Mouse (Mus musculus) kidney, adult 2 months (tissue): ENCODE measurements around the gene 1500009C09Rik. TPM values are rescaled to one million over a fixed set of nuclear protein-coding genes. Genes with fewer than 3 reads are reported as not detected.
A peak's percentile ranks its signal among the peaks of the same experiment; 100 is the strongest.

ENCODE experiments used
- DNase-seq: peaks from one replicate; pipeline ENCODE4 v3.0.0; 2021
- H3K27ac ChIP-seq: fragments of 200-500 bp; 2 replicates; pipeline ENCODE4 v1.5.1; 2012; ENCODE audit warnings: low read depth, low read length, control low read depth, inconsistent platforms; ENCODE audit not compliant: insufficient read depth
- H3K27me3 ChIP-seq: fragments of 200-500 bp; replicated peaks from 2 replicates; pipeline ENCODE4 v1.6.1; 2012; ENCODE audit warnings: mild to moderate bottlenecking, moderate library complexity, low read length, inconsistent platforms; ENCODE audit not compliant: control insufficient read depth, insufficient read depth
- H3K36me3 ChIP-seq: fragments of 200-500 bp; 2 replicates; pipeline ENCODE4 v1.6.1; 2012; ENCODE audit warnings: mild to moderate bottlenecking, moderate library complexity, low read length, inconsistent platforms; ENCODE audit not compliant: control insufficient read depth, insufficient read depth
- H3K4me1 ChIP-seq: fragments of 200-500 bp; 2 replicates; pipeline ENCODE4 v1.6.1; 2011; ENCODE audit warnings: low read length; ENCODE audit not compliant: control insufficient read depth, insufficient read depth
- H3K4me3 ChIP-seq: fragments of 200-500 bp; 2 replicates; pipeline ENCODE4 v1.5.1; 2011; ENCODE audit warnings: mild to moderate bottlenecking, low read depth, low read length, control low read depth; ENCODE audit not compliant: insufficient read depth
- CTCF ChIP-seq: fragments of 200-500 bp; conservative IDR thresholded peaks from 2 replicates; pipeline ENCODE4 v1.5.1; 2011; ENCODE audit warnings: low read depth, mild to moderate bottlenecking, control low read depth, low read length, moderate library complexity, mixed read lengths; ENCODE audit not compliant: insufficient read depth, insufficient read length
- POLR2A ChIP-seq: fragments of 200-500 bp; IDR thresholded peaks from one replicate; pipeline ENCODE4 v1.6.1; 2011; ENCODE audit warnings: low read depth, low read length, control low read depth
- WGBS: fragments of 180-500 bp; shearing (Covaris S2); methylation state at CpG from one replicate; pipeline ENCODE4 v1.1.7; 2018; 5-methylcytosine and 5-hydroxymethylcytosine counted together
- polyA plus RNA-seq: library from polyadenylated mRNA; depleted of rRNA; stranded (reverse); fragments of >200 nt; gene quantifications from 2 replicates; pipeline ENCODE4 v1.2.3, GENCODE M21; 2012

The 1500009C09Rik gene
- polyA plus RNA-seq, 1 experiment, result 0.20 TPM

DNA sequence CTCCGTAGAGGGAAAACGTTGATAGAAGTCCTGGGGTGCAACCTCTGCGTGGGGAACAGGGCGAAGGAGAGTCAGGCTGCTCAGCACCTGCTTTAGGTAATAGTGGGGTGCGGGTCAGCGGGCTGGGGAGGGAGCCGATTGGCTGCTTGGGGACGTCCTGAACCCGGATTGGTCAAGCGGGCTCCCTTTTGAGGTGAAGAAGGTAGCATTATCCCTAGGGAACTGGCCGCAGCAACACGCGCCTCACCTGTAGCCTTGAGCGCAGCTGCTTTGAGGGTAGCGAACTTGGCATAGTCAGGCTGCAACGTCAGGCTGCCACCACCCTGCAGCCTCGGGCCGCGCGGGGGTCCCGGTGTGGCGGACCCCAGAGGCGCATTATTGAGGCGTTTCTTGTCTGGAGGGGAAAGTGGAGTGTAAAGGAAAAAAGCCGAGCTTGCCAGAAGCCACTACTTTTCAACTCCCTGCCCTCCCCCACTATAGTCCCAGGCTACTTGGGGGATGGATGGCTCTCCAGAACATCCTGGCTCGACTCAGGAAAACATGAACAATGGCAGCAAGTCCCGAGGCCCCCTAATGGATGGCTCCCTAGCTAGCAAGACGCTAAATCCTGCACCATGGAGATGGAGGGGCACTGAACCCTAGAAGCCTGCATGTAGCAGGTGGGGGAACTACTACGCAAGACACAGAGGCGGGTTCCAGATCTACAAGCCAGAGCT lies 44.5 kb upstream of the 1500009C09Rik start:
- TF ChIP-seq CTCF (no peak), POLR2A (no peak)
- Histone ChIP-seq H3K27ac (no peak overlapping the region), H3K36me3 (no peaks in the 10 kb centered on the region; the same call in 1 of the 2 replicates), H3K27me3 (peaks cover 2% of the 10 kb centered on the region), H3K4me3 (no peak overlapping the region), H3K4me1 (no peaks in the 10 kb centered on the region)
- DNase-seq, result no peak
- 45% methylated on average over 30 of the region's 30 CpGs for WGBS

DNA sequence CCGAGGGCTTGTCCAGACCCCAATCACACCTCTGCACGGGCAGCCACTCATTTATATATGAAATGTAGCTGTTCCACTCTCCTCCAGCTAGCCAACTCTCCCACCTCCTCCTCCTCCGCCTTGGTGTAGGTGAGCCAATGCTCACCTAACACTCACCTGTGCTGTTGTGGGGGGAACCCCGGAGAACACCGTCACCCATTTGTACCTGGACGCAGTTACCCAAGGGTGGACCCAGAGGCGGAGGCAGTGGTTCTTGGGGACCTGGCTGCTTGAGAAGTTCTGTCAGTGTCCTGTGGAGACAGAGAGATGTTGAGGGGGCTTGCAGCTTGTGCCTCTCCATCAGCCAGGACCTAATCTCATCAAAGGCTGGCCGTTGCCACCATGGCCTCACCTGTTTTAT lies 43.9 kb upstream of the 1500009C09Rik start:
- no peak for TF ChIP-seq POLR2A
- no peak for TF ChIP-seq CTCF
- no peak overlapping the region for H3K27ac ChIP-seq
- WGBS, result 88% methylated on average over 8 of the region's 8 CpGs
- no peak overlapping the region for H3K4me3 ChIP-seq
- no peaks in the 10 kb centered on the region for H3K4me1 ChIP-seq
- peaks cover 3% of the 10 kb centered on the region for H3K27me3 ChIP-seq
- H3K36me3 ChIP-seq, result no peaks in the 10 kb centered on the region; the same call in 1 of the 2 replicates
- DNase-seq, result no peak

DNA sequence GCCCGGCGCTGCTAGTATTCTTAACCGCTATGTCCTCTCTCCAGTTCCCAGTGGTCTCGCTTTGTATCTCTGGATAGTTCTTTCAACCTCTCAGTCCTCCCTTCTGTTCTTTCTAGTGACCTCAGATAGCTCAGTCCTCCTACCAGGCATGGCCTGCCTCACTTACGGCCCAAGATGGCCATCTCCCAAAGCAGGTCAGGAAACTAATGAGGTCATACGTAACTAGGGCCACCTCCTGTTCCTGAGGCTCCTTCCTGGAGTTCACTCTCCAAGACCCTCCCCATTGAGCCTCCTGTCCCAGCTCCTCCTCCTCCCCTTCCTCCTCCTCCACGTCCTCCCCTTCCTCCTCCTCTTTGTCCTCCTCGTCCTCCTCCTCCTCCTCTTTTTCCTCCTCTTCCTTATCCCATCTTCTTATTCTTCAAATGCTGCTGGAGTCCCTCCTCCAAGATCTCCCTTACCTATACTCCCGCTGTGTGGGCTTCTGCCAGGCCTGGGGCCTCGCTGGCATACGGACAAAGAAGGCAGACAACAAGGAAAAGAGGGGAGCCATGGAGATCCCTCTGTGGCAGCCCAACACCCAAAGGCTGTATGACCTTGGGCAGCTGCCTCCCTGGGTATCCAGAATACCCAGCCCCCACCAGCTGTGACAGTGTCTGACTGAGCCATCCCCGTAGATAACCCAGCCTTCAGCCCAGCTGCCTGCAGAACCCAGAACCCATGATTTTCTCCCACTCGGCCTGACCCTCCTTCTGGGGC lies 42.7 kb upstream of the 1500009C09Rik start:
- TF ChIP-seq POLR2A (no peak), CTCF (no peak)
- H3K4me1 ChIP-seq, result no peaks in the 10 kb centered on the region
- H3K27ac ChIP-seq, result no peak overlapping the region
- 86% methylated on average over 13 of the region's 13 CpGs for WGBS
- DNase-seq, result no peak
- no peak overlapping the region for H3K4me3 ChIP-seq
- no peaks in the 10 kb centered on the region for H3K36me3 ChIP-seq
- peaks cover 3% of the 10 kb centered on the region for H3K27me3 ChIP-seq

DNA sequence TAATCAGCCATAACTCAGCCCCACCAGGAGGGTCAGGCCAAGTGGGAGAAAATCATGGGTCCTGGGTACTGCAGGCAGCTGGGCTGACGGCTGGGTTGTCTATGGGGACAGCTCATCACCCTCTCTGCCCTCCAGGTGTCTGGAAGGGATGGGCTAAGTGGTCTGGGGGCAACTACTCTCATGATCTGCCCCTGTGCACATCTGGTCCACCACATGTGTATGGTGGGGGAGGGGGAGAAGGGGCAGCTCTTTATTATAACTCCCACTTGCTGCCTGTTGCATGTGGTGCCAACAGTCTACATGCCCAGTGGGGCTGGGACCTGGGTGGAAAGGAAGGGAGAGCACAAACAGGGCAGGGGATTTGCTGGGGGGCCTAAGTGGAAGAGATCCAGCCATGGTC lies 41.4 kb upstream of the 1500009C09Rik start:
- no peaks in the 10 kb centered on the region for H3K36me3 ChIP-seq
- H3K27ac ChIP-seq, result no peak overlapping the region
- no peak overlapping the region for H3K4me3 ChIP-seq
- no peak for TF ChIP-seq POLR2A
- TF ChIP-seq CTCF, result no peak
- peaks cover 3% of the 10 kb centered on the region for H3K27me3 ChIP-seq
- H3K4me1 ChIP-seq, result no peaks in the 10 kb centered on the region
- 73% methylated on average over 1 of the region's 1 CpGs for WGBS
- no peak for DNase-seq

DNA sequence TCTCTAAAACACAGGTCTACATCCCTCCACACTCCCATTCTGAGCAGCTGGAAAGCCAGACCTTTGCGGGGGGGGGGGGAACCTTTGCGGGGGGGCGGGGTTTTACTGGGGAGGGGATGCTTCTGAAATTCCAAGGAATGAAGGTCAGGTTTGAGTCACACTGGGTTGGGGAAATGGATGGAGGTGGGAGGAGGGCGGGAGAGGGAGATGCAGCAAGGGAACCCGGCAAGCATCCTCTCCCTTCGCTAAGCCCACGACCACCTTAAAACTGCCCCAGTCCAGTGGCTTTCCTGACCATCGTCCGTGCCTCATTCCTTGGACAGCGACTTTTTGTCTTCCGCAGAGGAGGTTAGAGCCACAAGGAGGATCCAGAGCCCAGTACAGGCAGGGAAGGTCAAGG lies 40.9 kb upstream of the 1500009C09Rik start:
- no peak for DNase-seq
- H3K4me3 ChIP-seq, result no peak overlapping the region
- TF ChIP-seq POLR2A (no peak), CTCF (no peak)
- H3K4me1 ChIP-seq, result no peaks in the 10 kb centered on the region
- no peaks in the 10 kb centered on the region for H3K36me3 ChIP-seq
- WGBS, result 3% methylated on average over 11 of the region's 11 CpGs
- no peak overlapping the region for H3K27ac ChIP-seq
- H3K27me3 ChIP-seq, result peaks cover 3% of the 10 kb centered on the region

DNA sequence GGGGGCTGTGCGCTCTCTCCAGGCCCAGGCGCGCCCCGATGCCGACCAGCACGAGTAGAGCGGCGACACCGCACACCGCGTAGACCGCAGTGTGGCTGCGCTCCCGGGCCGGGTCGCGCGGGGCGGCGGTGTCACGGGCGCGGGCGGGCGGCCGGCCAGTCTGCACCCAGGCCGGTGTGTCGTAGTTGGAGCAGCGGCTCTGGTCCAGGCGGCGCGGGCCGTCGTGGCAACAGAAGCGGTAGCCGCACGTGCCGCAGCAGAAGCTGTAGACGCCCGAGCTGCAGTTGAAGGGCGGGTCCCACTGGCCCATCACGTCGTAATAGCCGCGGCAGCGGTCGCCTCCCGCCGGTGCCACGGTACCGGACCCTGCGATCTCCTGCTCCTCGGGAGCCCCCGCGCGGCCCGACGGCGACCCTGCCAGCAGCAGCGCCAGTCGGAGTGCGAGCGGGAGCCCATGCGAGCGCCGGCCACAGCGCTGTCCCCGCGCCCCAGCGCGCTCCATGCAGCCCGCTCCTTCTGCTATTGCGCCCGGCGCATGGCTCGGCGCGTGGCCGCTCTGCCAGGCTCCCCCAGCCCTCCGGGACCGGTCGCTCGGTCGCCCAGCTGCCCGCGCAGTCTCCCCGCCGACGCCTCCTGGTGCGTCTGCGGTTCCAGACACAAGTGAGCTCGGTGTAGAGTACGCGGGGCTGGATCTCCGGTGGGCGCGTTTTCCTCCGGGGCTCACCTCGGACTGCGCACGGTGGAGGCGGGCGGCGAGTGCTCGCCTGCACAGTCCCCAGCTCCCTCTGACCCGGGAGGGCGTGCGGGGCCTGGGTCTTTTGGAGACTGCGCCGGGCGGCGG lies 40.1 kb upstream of the 1500009C09Rik start:
- no peaks in the 10 kb centered on the region for H3K4me1 ChIP-seq
- DNase-seq, result peak; percentile 8
- no peaks in the 10 kb centered on the region for H3K36me3 ChIP-seq
- H3K27ac ChIP-seq, result no peak overlapping the region
- WGBS, result 2% methylated on average over 112 of the region's 112 CpGs
- H3K27me3 ChIP-seq, result peaks cover 3% of the 10 kb centered on the region
- H3K4me3 ChIP-seq, result peak overlapping the region; percentile 6; the same call in 1 of the 2 replicates
- TF ChIP-seq POLR2A (no peak), CTCF (no peak)

DNA sequence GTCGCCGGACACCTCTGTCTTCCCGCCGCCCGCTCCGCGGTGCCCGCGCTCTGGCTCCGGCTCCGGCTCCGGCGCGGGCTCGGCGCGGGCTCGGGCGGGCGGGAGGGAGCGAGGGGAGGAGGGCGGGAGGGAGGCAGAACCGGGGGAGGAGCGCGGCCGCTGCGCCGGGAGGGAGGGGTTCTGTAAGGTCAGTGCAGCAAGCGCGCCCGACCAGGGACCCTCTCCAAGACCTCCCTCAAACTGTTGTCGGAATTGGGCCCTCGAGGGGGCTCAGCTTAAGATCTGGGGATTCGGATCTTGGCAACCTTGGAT lies 39.5 kb upstream of the 1500009C09Rik start, which contains the start of gene Shisa8:
Gene Shisa8, minus strand, starts transcription at position 64 of the 312 bp plus-strand sequence.
- no peaks in the 10 kb centered on the region for H3K36me3 ChIP-seq
- H3K4me3 ChIP-seq, result peak within 1 kb of the TSS; percentile 6; the same call in 1 of the 2 replicates
- DNase-seq, result no peak
- TF ChIP-seq CTCF, result no peak
- TF ChIP-seq POLR2A, result no peak
- WGBS, result under 1% methylated on average over 27 of the region's 34 CpGs
- H3K27ac ChIP-seq, result no peak within 1 kb of the TSS
- no peaks in the 10 kb centered on the region for H3K4me1 ChIP-seq
- peaks cover 3% of the 10 kb centered on the region for H3K27me3 ChIP-seq
